Mouse (Mus musculus) spleen, adult 2 months (tissue): ENCODE measurements around the gene Osgep.

Source experiments
- CTCF ChIP-seq: fragments of 200-500 bp; IDR thresholded peaks from 2 replicates; pipeline ENCODE4 v1.5.1; 2011; ENCODE audit warnings: mild to moderate bottlenecking, inconsistent platforms; ENCODE audit not compliant: insufficient read depth, insufficient read length, insufficient replicate concordance; ENCODE audit errors: extremely low read depth
- POLR2A ChIP-seq: fragments of 200-500 bp; IDR thresholded peaks from 2 replicates; pipeline ENCODE4 v1.6.1; 2011; ENCODE audit warnings: low read depth, low read length, inconsistent platforms

- TF ChIP-seq CTCF, result peak; percentile 24; the same call in 1 of the 2 replicates
- TF ChIP-seq POLR2A, result no peak
These were observed 20.5 kb downstream of the Osgep start for GRCm38 (mm10) chr14:50903973-50904827.
